Mouse (Mus musculus) kidney, postnatal 14 days (tissue): ENCODE measurements around the gene Prkag2.

Source experiments
- DNase-seq: peaks from one replicate; pipeline ENCODE4 v3.0.0; 2022; ENCODE audit warnings: mixed read lengths

Gene Prkag2

GRCm38 (mm10) chr5:24990460-24990859 is 110.0 kb downstream of the Prkag2 start:
- no peak for DNase-seq

DNA sequence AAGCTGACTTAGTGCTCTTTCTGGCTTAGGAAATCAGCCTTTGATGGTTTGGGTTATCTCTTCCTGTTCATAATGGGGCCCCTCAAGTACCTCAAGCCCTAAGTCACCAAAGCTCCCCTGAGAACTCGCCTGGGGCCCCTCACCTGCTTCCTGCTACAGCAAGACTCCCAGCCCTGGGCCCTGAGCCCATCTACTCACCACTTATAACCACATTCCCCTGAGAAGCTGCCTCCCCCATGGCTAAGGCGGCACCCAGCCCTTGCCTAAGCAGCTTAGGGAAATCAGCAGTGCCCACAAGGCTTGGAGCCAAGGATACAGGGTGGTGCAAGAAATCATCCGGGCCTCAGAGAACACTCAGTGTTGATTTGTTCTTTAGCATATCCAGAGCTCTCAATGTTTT is 110.8 kb downstream of the Prkag2 start:
- no peak for DNase-seq

DNA sequence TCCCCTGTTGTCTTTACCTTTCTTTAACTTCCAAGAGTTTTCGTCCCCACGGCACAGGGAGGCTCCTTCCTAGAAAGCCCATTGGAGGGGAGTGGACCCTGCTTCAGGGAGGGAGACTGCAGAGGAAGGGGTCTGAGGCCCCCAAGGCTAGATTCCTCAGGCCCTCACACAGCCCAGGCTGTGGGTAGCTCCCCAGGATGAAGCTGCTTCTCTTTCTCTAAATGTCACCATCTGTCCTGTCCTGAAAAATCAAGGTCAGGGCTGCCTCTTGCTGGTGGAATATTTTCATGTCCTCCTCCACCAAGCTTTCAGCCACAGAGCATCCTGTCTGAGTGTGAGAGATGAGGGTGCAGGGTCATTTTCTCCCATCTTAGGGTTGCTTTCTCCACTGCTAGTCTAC is 113.5 kb downstream of the Prkag2 start:
- no peak for DNase-seq

- no peak for DNase-seq
These were observed 114.1 kb downstream of the Prkag2 start for GRCm38 (mm10) chr5:24986204-24986940.

- no peak for DNase-seq
These were observed 114.8 kb downstream of the Prkag2 start for GRCm38 (mm10) chr5:24985434-24986176.

- DNase-seq = no peak
These were observed 116.3 kb downstream of the Prkag2 start for GRCm38 (mm10) chr5:24984157-24984556.

- peak; percentile 60 for DNase-seq
These were observed 116.9 kb downstream of the Prkag2 start for GRCm38 (mm10) chr5:24983539-24983938.

- DNase-seq = no peak
These were observed 118.2 kb downstream of the Prkag2 start for GRCm38 (mm10) chr5:24982258-24982657.

DNA sequence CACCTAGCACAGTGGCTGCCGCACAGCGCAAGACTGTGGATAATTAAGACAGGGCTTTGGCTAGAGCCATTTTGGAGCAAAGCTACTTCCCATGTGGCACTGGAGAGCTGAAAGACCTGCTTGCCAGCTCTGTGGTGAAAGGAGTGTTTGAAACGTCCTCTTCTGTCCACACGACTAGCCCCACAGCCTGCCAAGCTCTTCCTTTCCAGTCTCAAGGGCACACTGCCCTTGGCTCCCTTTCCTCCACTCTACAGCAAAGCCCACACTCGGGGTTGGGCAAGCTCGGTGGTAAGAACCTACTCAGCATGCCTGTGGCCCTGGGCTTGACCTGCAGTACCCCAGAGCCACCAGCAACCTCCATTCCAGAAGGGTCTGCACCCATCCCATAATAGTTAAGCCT is 118.7 kb downstream of the Prkag2 start:
- peak; percentile 38 for DNase-seq

DNA sequence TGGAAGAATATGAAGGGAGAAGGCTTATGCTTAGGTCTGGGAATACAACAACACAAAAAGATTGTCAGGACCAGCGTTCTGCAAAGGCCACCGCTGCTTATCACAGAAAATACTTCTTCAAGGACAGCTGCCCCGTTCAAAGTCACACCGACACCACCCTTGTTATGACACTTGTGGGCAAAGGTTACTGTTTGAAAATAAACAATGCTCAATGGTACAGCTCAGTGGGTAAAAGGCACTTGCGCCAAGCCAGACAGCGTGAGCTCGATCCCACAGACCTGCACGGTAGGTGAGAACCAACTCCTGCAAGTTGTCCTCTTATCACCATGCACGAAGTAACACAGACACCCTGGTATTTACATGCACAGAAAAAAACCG is 120.5 kb downstream of the Prkag2 start:
- no peak for DNase-seq

GRCm38 (mm10) chr5:24979312-24979967 is 121.0 kb downstream of the Prkag2 start:
- peak; percentile 38 for DNase-seq

DNA sequence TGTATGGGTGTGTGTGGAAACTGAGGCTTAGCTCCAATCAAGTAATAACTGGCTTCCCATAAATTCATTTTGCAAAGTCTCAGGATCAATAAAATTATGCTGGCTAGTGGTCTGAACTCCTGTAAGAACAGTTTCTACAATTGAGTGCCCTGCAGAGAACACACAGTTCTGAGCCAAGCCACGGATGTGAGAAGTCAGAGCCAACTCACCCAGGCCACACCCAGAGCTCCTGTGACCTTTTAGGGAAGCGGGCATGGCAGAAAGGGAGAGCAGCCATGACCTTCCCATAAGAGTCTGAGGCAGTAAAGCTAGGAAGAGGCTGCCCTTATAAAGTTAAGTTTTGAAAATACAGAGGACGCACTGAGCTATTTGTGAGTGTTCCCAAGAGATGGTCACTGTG is 123.5 kb downstream of the Prkag2 start:
- DNase-seq = no peak

- DNase-seq = peak; percentile 72
These were observed 124.2 kb downstream of the Prkag2 start for GRCm38 (mm10) chr5:24976236-24976635.

- DNase-seq = no peak
These were observed 125.3 kb downstream of the Prkag2 start for GRCm38 (mm10) chr5:24975100-24975499.

DNA sequence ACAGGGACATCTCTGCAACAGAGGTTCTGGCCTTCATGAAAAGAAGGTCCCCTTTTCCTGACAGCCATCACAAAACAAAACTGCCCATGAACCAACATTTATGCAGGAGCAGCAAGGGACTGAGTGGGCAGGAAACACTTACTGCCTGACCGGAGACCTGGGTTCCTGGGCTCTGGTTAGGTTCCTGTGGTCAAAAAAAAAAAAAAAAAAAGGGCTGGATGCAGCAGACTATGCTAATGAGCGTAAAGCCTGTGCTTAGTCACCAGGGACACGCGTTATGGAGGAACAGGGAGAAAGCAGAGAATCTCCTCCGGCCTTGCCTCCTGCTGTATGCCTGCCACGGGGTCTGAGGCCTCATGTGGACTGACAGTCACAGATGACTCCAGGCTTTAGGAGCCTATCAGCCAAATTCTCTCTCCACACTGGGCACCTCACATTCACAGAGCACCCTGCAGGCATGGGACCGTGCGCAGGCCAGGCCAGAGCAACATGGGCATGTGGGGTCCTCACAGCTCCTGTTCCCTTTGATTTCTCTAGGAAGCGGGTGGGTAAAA is 126.7 kb downstream of the Prkag2 start:
- no peak for DNase-seq

- peak; percentile 51 for DNase-seq
These were observed 127.2 kb downstream of the Prkag2 start for GRCm38 (mm10) chr5:24973228-24973627.

DNA sequence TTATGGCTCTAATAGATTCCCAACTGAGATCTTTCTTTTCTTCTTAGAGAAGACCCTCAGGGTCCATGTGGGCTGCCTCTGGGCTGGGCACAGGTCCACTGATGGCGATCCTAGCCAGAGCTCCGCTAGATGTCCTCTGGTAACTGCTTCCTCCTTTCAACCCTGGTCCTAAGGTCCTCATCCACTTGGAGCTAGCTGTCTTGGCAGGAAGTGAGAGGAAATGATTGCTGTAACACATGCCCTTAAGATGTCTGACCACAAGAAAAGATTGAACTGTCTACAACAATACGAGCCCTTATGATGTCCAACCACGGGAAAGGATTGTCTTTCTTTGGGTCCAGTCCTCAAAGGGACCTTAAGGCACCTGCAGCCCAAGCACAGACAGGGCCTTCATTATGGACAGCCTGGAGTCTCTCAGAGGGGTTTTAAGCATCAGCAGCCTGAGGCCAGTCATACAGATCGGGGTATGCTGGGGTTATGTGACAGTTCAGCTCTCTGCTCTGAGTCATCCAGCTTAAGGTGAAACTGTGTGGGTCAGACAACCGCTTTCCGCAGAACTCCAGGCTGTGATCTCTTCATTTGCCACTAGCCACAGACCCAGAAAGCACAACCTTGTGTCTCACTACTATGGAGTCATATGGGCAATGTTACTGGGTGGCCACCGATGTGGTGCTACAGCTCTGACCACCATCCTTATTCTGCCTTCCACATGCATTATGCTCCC is 129.7 kb downstream of the Prkag2 start:
- no peak for DNase-seq

DNA sequence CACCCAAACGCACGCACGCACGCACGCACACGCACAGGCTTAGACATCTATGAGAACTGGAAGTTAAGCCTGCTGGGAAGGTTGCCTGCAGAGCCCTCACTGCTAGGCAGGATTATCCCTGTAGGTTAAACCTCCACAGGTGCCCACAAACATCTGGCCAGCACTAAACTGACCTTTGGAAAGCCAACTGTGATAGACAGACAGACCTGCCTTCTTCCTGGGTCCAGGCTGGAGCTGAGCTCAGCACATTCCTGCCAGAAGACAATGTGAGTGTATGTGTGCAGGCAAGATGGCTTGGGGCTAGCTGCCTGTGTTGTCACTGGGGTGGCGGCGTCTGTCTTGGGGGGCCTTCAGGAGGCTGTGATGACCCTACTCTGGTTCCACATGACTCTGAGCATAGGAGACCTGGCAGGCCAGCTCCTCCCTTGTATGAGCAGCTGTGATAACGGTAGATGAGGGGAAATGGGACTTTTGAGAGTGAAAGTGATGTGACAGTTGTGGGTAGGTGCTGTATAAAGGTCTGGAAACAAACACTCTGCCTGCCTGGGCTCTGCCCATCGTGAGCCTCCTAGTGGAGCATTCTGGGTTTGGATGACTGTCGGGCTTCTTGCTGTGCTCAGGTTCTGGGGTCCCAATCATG is 131.1 kb downstream of the Prkag2 start:
- peak; percentile 33 for DNase-seq

GRCm38 (mm10) chr5:24968792-24969191 is 131.7 kb downstream of the Prkag2 start:
- no peak for DNase-seq

DNA sequence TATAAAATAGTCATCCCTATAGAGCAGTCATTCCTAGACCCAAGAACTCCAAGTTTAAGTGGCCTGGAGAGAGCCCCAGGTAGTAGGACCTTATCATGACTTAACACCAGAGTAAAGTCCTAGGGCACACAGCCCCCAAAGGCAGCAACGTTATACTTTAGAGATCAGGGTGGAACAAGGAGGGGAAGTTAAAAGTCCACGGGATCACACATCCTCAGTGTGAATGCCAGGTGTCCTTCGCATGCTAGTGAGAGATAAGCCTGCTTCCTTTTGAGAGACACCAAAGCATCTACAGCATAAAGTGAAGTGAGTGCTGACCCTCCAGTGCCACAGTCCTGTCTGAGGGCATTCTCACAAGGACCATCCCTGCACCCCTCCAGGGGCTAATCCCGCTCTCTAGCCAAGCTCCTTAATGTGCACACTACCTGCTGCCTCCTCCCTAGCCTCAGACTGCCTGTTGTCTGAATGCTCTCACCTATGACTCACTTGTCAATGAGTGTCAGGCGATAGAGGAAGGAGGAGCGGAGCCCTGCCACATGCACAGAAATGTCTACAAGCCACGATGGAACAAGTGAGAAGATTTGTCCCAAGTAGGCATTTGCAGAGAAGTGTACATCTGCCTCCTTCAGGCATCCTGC is 132.4 kb downstream of the Prkag2 start:
- no peak for DNase-seq

DNA sequence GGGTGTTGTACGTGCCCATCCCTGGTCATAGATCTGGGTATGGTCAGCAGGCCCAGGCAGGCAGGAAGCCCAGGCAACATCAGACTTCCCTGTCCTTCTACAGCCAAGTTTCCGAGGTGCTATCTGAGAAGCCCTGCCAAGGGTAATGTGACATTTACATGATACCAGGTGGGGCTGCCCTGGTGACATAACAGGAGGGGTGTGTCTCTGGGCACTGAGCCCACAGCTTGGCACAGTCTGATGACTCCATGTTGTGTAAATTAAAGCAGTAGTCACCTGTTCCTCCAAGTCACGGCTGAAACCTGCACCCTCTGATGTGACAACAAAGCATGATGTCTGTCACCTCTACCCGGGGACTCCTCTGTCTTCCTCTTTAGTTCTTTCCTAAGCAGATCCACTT is 136.7 kb downstream of the Prkag2 start:
- DNase-seq = peak; percentile 51

- DNase-seq = peak; percentile 36
These were observed 139.7 kb downstream of the Prkag2 start for GRCm38 (mm10) chr5:24960791-24961190.
